Mouse (Mus musculus) yolk sac, embryonic 10.5 days (tissue): Measurements from ENCODE around the gene Six1.
"Not testable (repeated sequence)": the region's sequence is repeated elsewhere in the genome, so short reads cannot be mapped to it uniquely, and the experiment has no call there.

Experiments used
- DNase-seq: peaks from one replicate; pipeline ENCODE4 v3.0.0-alpha.2; 2017; ENCODE audit warnings: low spot score

The Six1 gene

GRCm38 (mm10) chr12:73034901-73035895 is 18.5 kb downstream of the Six1 start:
- DNase-seq = peak; percentile 7

- no peak for DNase-seq
Observed at GRCm38 (mm10) chr12:73032665-73033064, 21.0 kb downstream of the Six1 start.

GRCm38 (mm10) chr12:73031315-73031714 is 22.4 kb downstream of the Six1 start:
- DNase-seq = no peak

- DNase-seq = no peak
Observed at GRCm38 (mm10) chr12:73025490-73025889, 28.2 kb downstream of the Six1 start.

GRCm38 (mm10) chr12:73020941-73021340 is 32.7 kb downstream of the Six1 start:
- peak; percentile 42 for DNase-seq

- no peak for DNase-seq
Observed at GRCm38 (mm10) chr12:73020422-73020821, 33.3 kb downstream of the Six1 start.

GRCm38 (mm10) chr12:73018838-73019237 is 34.8 kb downstream of the Six1 start:
- DNase-seq = no peak

GRCm38 (mm10) chr12:73016171-73016570 is 37.5 kb downstream of the Six1 start:
- DNase-seq = no peak

GRCm38 (mm10) chr12:73014311-73014710 is 39.4 kb downstream of the Six1 start:
- no peak for DNase-seq

GRCm38 (mm10) chr12:73012824-73013223 is 40.9 kb downstream of the Six1 start:
- no peak for DNase-seq

- DNase-seq = no peak
Observed at GRCm38 (mm10) chr12:73012136-73012785, 41.4 kb downstream of the Six1 start.

- not testable (repeated sequence) for DNase-seq
Observed at GRCm38 (mm10) chr12:73002903-73003302, 50.8 kb downstream of the Six1 start.

- not testable (repeated sequence) for DNase-seq
Observed at GRCm38 (mm10) chr12:73002281-73002680, 51.4 kb downstream of the Six1 start.

GRCm38 (mm10) chr12:72998105-72999001 is 55.3 kb downstream of the Six1 start:
- no peak for DNase-seq

- no peak for DNase-seq
Observed at GRCm38 (mm10) chr12:72996646-72997045, 57.0 kb downstream of the Six1 start.
